Mouse (Mus musculus) cerebellum, adult 9-10 months (tissue): ENCODE data around the gene Pik3cd.

Source experiments
- DNase-seq: peaks from one replicate; pipeline ENCODE4 v3.0.0; 2022

Gene Pik3cd

DNA sequence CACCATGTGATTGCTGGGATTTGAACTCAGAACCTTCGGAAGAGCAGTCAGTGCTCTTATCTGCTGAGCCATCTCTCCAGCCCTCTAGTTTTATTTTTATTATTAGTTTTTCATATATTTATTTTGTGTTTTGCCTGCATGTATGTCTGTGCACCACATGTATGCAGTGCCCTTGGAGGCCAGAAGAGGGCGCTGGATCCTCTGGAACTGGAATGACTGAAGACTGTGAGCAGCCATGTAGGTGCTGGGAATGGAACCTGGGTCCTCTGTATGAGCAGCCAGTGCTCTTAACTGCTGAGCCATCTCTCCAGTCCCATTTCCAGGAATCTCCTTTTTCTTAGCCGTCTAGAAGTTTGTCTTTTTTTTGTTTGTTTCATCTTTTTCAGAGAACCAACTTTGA is 97.9 kb downstream of the Pik3cd start:
- DNase-seq: peak; percentile 38

DNA sequence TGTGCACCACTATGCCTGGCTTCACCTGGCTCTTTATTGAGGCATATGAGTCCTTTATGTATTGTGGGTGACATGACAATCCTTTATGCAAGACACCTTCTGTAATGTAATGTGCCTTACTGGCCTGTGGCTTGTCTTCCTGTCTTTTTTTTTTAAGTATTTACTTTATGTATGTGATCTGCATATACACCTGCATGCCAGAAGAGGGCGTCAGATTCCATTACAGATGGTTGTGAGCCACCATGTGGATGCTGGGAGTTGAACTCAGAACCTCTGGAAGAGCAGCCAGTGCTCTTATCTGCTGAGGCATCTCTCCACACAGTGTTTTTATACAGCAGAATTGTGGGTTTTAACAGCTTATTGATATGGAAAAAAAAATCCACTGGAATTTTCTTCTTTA is 98.5 kb downstream of the Pik3cd start:
- no peak for DNase-seq

DNA sequence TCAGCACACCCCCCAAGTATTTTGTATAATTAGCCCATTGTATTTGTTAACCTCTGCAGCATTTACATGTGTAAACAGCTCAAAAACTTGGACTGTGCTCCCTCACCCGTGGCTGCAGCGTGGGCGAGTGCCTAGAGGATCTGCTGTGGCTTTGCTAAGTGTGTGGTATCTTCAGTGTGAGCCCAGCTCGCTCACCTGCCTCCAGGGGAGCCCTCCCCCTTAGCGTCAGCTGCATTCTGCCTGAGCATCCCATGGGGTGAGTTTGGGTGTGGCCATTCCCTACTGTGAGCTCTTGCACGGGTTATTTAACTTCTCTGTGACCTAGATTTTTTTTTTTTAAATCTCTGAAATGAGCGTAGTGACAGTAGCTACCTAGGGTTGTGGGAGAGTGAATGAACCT is 100.1 kb downstream of the Pik3cd start:
- peak; percentile 31 for DNase-seq

DNA sequence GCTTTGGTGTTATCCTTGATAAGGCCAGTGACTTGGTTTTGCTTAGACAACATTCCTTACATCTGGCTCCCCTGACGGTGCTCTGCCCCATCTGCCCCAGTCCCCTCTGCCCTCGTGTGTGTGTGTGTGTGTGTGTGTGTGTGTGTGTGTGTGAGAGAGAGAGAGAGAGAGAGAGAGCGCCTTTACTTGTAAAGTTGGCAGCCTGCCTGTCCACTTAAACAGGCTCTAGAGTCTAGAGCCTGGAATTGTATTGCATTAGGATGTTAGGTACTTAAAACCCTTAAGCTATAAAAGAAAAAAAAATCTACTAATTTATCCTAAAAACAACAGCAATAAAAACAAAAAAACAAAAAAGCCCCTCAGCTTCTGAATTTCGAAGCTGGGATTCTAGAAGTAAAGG is 100.9 kb downstream of the Pik3cd start:
- DNase-seq: no peak

DNA sequence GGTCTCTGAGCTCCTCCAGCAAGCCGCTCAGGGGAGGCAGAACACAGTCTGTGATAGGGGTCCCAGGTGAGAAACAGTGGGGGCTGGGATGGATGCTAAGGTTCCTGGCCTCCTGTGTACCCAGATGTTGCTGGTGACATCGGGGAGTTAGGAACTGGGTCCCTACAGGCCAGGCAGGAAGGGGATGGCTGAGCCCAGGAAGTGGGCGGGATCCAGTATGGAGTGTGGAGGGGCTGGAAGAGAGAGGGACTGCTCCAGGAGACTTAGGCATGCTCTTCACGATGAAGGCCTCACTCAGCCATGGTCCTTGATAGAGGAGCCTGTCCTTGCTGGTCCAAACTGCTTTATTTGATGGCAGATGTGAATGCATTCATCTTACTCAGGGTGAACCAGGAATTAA is 102.2 kb downstream of the Pik3cd start:
- no peak for DNase-seq

DNA sequence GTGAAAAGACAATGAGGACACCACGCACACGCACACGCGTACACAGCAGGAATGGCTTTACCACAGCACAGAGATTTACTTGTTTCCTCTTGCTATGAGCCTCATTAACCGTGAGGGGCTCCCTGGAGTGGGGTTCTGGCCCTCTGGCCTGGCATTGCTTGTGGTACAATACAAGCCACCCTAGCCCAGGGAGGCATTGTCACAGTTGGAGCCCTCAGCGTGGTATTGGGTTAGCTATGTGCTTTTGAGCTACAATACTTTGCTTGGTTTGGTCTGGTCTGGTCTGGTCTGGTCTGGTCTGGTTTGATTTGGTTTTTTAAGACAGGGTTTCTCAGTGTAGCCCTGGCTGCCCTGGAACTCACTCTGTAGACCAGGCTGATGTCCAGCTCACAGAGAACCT is 102.8 kb downstream of the Pik3cd start:
- no peak for DNase-seq
